Mouse (Mus musculus): ENCODE data around the gene Tnrc6c.

DNA sequence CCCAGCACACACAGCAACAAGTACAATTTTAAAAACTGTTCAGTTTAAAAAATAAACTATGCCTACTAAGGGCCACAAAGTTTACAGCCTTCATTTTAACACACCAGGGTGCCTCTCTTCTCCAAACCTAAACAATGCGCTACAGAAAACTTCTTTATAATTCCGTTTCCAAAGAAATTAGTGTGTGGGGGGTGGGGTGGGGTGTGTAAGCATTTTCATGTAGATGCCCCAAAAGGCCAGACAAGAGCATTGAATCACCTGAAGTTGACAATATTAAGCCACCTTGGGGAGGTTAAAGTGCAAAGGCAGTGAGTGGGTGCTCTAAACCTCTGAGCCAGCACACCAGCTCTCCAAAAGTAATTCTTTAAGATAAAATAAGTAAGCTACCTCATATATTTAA, 24.2 kb upstream of the Tnrc6c start:
- TF ChIP-seq CTCF (IDR thresholded peaks at IDR 0.05; ENCODE audit: borderline replicate concordance, insufficient read depth, low read length) (no peak), POLR2A (IDR thresholded peaks at IDR 0.05; ENCODE audit: low read depth, low read length) (no peak)

Data from embryonic fibroblast, embryonic 13.5 days (primary cell).